Mouse (Mus musculus) frontal cortex, postnatal 14 days (tissue): ENCODE results near the gene Olfr307.
"Not testable (repeated sequence)": the region's sequence is repeated elsewhere in the genome, so short reads cannot be mapped to it uniquely, and the experiment has no call there.

ENCODE experiments used
- DNase-seq, 2 experiments: peaks; one replicate each; pipeline ENCODE4 v3.0.0; 2022; ENCODE audit warnings: low spot score in 2 of 2

Gene Olfr307

GRCm38 (mm10) chr7:86337486-86337885 lies at the start of gene Olfr307:
TSS of gene Olfr307 (minus strand) at chr7:86337586.
- DNase-seq: no peak

- DNase-seq: no peak
These were observed 49.2 kb upstream of the Olfr307 start, which contains the start of gene Olfr304 for GRCm38 (mm10) chr7:86386558-86386957. TSS of gene Olfr304 (minus strand) at chr7:86386658.

GRCm38 (mm10) chr7:86385769-86386168 lies 48.4 kb upstream of the Olfr307 start:
- DNase-seq: no peak

GRCm38 (mm10) chr7:86366828-86367227 lies 29.4 kb upstream of the Olfr307 start, which contains the start of gene Olfr305:
TSS of gene Olfr305 (minus strand) at chr7:86366928.
- no peak for DNase-seq

- not testable (repeated sequence) for DNase-seq
These were observed 8.9 kb upstream of the Olfr307 start for GRCm38 (mm10) chr7:86346296-86346695.

- DNase-seq: no peak
These were observed 6.9 kb upstream of the Olfr307 start for GRCm38 (mm10) chr7:86344253-86344652.

- no peak for DNase-seq
These were observed 5.6 kb upstream of the Olfr307 start for GRCm38 (mm10) chr7:86342881-86343565.

GRCm38 (mm10) chr7:86325530-86325929 lies 11.9 kb downstream of the Olfr307 start, which contains the start of gene Olfr308:
TSS of gene Olfr308 (minus strand) at chr7:86325630.
- no peak for DNase-seq

- DNase-seq: no peak
These were observed 16.1 kb downstream of the Olfr307 start for GRCm38 (mm10) chr7:86321323-86321722.

GRCm38 (mm10) chr7:86313608-86314007 lies 23.8 kb downstream of the Olfr307 start, which contains the start of gene Olfr309:
TSS of gene Olfr309 (minus strand) at chr7:86313708.
- DNase-seq: no peak
